Mouse (Mus musculus): ENCODE measurements around the gene Nmral1. TPM values are rescaled to one million over a fixed set of nuclear protein-coding genes. Genes with fewer than 3 reads are reported as not detected.
"Not testable (repeated sequence)": the region's sequence is repeated elsewhere in the genome, so short reads cannot be mapped to it uniquely, and the experiment has no call there.

Gene Nmral1
- total RNA-seq, 2 experiments from 2014 or later: 12.8 to 15.0 TPM

GRCm38 (mm10) chr16:4722128-4722914 is 3.2 kb upstream of the Nmral1 start:
- no peak for DNase-seq (ENCODE audit: low spot score in 2 of 2)

- DNase-seq (ENCODE audit: low spot score in 2 of 2): no peak
Measured at GRCm38 (mm10) chr16:4717866-4718265, 1.3 kb downstream of the Nmral1 start.

GRCm38 (mm10) chr16:4713861-4714710 is 5.1 kb downstream of the Nmral1 start:
- no peak for DNase-seq (ENCODE audit: low spot score in 2 of 2)

GRCm38 (mm10) chr16:4711173-4711572 is 8.0 kb downstream of the Nmral1 start:
- no peak for DNase-seq (ENCODE audit: low spot score in 2 of 2)

GRCm38 (mm10) chr16:4705541-4705940 is 13.6 kb downstream of the Nmral1 start:
- no peak for DNase-seq (ENCODE audit: low spot score in 2 of 2)

- DNase-seq (ENCODE audit: low spot score in 2 of 2): no peak
Measured at GRCm38 (mm10) chr16:4702646-4703045, 16.5 kb downstream of the Nmral1 start.

- DNase-seq (ENCODE audit: low spot score in 2 of 2): no peak
Measured at GRCm38 (mm10) chr16:4701211-4701610, 17.9 kb downstream of the Nmral1 start.

GRCm38 (mm10) chr16:4689371-4689770 is 29.8 kb downstream of the Nmral1 start:
- not testable (repeated sequence) for DNase-seq (ENCODE audit: low spot score in 2 of 2)

GRCm38 (mm10) chr16:4684457-4684791 is 34.7 kb downstream of the Nmral1 start:
- DNase-seq (ENCODE audit: low spot score in 2 of 2): no peak

- peak; percentile 98 for DNase-seq (ENCODE audit: low spot score in 2 of 2)
Measured at GRCm38 (mm10) chr16:4683581-4684456, 35.3 kb downstream of the Nmral1 start.

GRCm38 (mm10) chr16:4683193-4683580 is 36.0 kb downstream of the Nmral1 start:
- no peak for DNase-seq (ENCODE audit: low spot score in 2 of 2)

- no peak for DNase-seq (ENCODE audit: low spot score in 2 of 2)
Measured at GRCm38 (mm10) chr16:4682628-4683179, 36.5 kb downstream of the Nmral1 start.

GRCm38 (mm10) chr16:4680922-4681455 is 38.2 kb downstream of the Nmral1 start:
- not testable (repeated sequence) for DNase-seq (ENCODE audit: low spot score in 2 of 2)

- peak; percentile 76 to 83 for DNase-seq (ENCODE audit: low spot score in 2 of 2)
Measured at GRCm38 (mm10) chr16:4679121-4680018, 39.8 kb downstream of the Nmral1 start, which contains the start of gene Coro7. TSS of gene Coro7 (minus strand) at chr16:4679777.

- DNase-seq (ENCODE audit: low spot score in 2 of 2): no peak
Measured at GRCm38 (mm10) chr16:4678080-4678479, 41.1 kb downstream of the Nmral1 start.

- no peak for DNase-seq (ENCODE audit: low spot score in 2 of 2)
Measured at GRCm38 (mm10) chr16:4676836-4677235, 42.3 kb downstream of the Nmral1 start.

GRCm38 (mm10) chr16:4674091-4674490 is 45.1 kb downstream of the Nmral1 start:
- DNase-seq (ENCODE audit: low spot score in 2 of 2): no peak

GRCm38 (mm10) chr16:4670317-4670716 is 48.8 kb downstream of the Nmral1 start:
- no peak for DNase-seq (ENCODE audit: low spot score in 2 of 2)

GRCm38 (mm10) chr16:4667190-4667808 is 51.9 kb downstream of the Nmral1 start:
- DNase-seq (ENCODE audit: low spot score in 2 of 2): peak; percentile 93 to 94
